Mouse (Mus musculus) neural tube, postnatal 0 days (tissue): ENCODE measurements around the gene Fscn2. TPM values are rescaled to one million over a fixed set of nuclear protein-coding genes. Genes with fewer than 3 reads are reported as not detected.

Experiments
- microRNA-seq: library from miRNA; unstranded; fragments of <30 nt; microRNA quantifications from one replicate; pipeline ENCODE4, GENCODE M21; 2016
- polyA plus RNA-seq: library from polyadenylated mRNA; unstranded; fragments of >200 nt; fragmentation: Nextera tagmentation; extraction: Ambion mirVana; gene quantifications from 2 replicates; pipeline ENCODE4 v1.2.1, GENCODE M21; 2015

Fscn2 gene
- 1.2 and 1.4 TPM in 2 replicates for polyA plus RNA-seq

GRCm38 (mm10) chr11:120361295-120361694, at the start of gene Fscn2:
TSS of gene Fscn2 (plus strand) at chr11:120361534.

GRCm38 (mm10) chr11:120347791-120348683, 13.3 kb upstream of the Fscn2 start, which contains the start of gene Actg1:
TSS of gene Actg1 (minus strand) at chr11:120348542.

GRCm38 (mm10) chr11:120378611-120379540, 17.5 kb downstream of the Fscn2 start, which contains the start of gene Faap100:
TSS of gene Faap100 (minus strand) at chr11:120378764.

Small RNA genes within 50 kb of the gene (microRNA-seq; reads per million reads assigned to microRNA genes)
- gene Gm23419 (not detected), gene Mir6935 (0.87 reads per million)

Other genes with a start within 250 kb of the Fscn2 start
- 76.3 and 87.9 TPM in 2 replicates for gene Slc38a10, start 210.2 kb upstream of the Fscn2 start, polyA plus RNA-seq
- gene Bahcc1, start 128.6 kb upstream of the Fscn2 start, polyA plus RNA-seq = 8.4 and 8.5 TPM in 2 replicates
- gene Actg1, start 13.0 kb upstream of the Fscn2 start, polyA plus RNA-seq = 3,213 and 3,438 TPM in 2 replicates
- gene Faap100, start 17.2 kb downstream of the Fscn2 start, polyA plus RNA-seq = 55.9 and 70.0 TPM in 2 replicates
- gene Nploc4, start 76.2 kb downstream of the Fscn2 start, polyA plus RNA-seq = 25.7 and 27.7 TPM in 2 replicates
- gene Tspan10, start 81.1 kb downstream of the Fscn2 start, polyA plus RNA-seq = not detected in 2 replicates
- 0.15 TPM in 1 of 2 replicates, not detected in the other for gene Pde6g, start 92.0 kb downstream of the Fscn2 start, polyA plus RNA-seq
- gene Oxld1, start 96.5 kb downstream of the Fscn2 start, polyA plus RNA-seq = 15.1 and 15.8 TPM in 2 replicates
- gene Ccdc137, start 96.6 kb downstream of the Fscn2 start, polyA plus RNA-seq = 16.5 and 23.4 TPM in 2 replicates
- gene Arl16, start 106.1 kb downstream of the Fscn2 start, polyA plus RNA-seq = 86.7 and 89.4 TPM in 2 replicates
- gene Mrpl12, start 123.1 kb downstream of the Fscn2 start, polyA plus RNA-seq = 156 and 163 TPM in 2 replicates
- 29.1 and 32.5 TPM in 2 replicates for gene Slc25a10, start 130.3 kb downstream of the Fscn2 start, polyA plus RNA-seq
- gene Gcgr, start 169.2 kb downstream of the Fscn2 start, polyA plus RNA-seq = 0.29 and 0.30 TPM in 2 replicates
- 238 and 259 TPM in 2 replicates for gene Mcrip1, start 188.2 kb downstream of the Fscn2 start, polyA plus RNA-seq
- gene Ppp1r27, start 189.6 kb downstream of the Fscn2 start, polyA plus RNA-seq = not detected in 2 replicates
- gene P4hb, start 211.7 kb downstream of the Fscn2 start, polyA plus RNA-seq = 213 and 228 TPM in 2 replicates
- 444 and 484 TPM in 2 replicates for gene Arhgdia, start 220.1 kb downstream of the Fscn2 start, polyA plus RNA-seq
- gene Alyref, start 236.8 kb downstream of the Fscn2 start, polyA plus RNA-seq = 163 and 172 TPM in 2 replicates
- 220 and 225 TPM in 2 replicates for gene Anapc11, start 236.9 kb downstream of the Fscn2 start, polyA plus RNA-seq
- gene Npb, start 246.9 kb downstream of the Fscn2 start, polyA plus RNA-seq = 1.8 and 3.2 TPM in 2 replicates